Mouse (Mus musculus) lung, postnatal 4 days (tissue): ENCODE measurements at regions not wholly inside any gene's neighbourhood (a gene's known extent, or its start where the extent isn't known, plus 50 kb on each side); places are given as distances from the start of the nearest gene placed in this dataset.
A peak's percentile ranks its signal among the peaks of the same experiment; 100 is the strongest.
"Not testable (repeated sequence)": the region's sequence is repeated elsewhere in the genome, so short reads cannot be mapped to it uniquely, and the experiment has no call there.

Experiments
- DNase-seq, 2 experiments: peaks; one replicate each; pipeline ENCODE4 v3.0.0; 2021

DNA sequence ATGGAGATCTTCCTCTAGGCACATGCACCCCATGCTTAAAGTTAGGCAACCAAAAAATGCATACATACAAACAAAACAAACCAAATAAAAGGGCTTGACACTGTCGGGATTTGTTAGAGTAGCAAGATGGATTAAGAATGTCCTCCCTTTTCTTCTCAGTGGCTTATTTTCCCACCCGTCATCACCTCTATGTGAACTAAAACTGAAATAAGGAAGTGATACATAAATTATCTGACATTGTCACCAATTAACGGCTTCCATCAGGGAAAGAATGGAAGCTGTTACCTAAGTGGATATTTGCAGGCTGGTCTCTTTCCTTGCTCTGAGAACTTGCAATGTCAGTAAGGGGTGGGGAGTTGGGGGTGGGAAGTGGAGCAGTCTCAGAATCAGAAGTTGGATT lies 541.5 kb downstream of the Diaph3 start:
- DNase-seq: no peak

DNA sequence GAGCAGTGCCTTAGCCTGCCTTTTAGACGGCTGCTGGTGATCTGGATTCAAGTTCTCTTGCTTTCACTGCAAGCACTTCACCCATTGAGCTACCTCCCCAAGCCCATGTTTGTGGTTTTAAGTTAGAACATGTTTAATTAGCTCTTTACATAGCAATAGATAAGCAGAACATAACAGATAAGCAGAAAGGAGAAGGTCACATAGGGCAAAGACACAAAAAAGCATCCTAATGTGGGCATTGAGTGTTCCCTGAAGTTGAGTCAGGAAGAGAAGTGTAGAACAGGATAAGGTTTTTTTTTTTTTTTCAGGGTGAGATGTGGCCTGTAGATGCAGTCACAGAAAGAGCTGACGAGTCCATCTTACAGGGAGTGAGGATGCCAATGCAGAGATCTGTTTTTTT lies 552.5 kb downstream of the Diaph3 start:
- DNase-seq: no peak

DNA sequence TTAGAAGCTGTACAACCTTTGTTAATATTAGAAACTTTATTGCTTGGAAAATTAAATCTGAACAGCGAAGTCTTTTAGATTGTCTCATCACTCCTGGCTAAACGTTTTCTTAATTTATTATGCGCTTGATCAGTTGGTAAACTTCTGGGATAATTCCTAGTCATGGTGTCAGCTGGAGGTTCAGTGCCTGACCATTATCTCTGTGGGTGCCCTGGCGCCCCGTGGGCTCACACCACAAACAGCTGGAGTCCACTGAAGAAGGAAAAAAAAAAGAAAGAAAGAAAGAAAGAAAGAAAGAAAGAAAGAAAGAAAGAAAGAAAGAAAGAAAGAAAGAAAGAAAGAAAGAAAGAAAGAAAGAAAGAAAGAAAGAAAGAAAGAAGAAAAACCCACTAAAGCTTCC lies 555.1 kb downstream of the Diaph3 start:
- DNase-seq: not testable (repeated sequence)

DNA sequence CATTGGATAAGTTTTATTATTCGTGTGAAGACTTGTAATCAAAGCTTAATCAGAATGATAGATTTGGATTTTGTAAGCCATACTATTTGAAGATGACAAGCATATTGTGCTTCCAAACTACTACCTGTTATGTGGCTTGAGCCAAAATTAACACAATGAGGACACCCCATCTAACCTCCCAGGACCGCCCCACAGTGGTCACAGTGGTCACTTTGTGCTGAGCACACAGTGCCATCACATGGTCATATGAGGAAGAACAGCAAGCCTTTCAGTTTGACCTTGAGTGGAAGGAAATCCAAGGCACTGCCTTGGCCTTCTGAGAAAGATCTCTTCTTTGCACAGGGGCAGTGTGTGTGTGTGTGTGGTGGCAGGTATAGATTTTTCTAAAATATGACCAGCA lies 578.3 kb downstream of the Diaph3 start:
- DNase-seq: peak; percentile 33 to 53

DNA sequence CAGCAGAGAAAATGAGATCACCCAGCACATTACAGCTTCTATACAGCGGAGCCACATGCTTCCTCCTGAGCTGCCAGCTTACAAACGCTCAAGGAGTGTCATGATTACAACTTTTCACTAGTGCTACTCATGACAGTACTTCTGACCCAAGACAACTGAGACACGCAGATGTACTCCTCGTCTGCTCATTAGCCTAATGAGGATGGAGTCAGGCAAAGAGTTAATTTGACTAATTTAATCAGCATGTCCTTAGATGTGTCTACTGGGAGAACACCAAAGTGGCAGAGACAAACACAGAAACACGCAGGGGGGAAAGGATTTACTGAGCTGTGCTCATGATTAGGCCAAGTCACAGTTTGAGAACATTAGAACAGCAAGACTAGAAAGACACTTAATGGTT lies 603.0 kb downstream of the Diaph3 start:
- DNase-seq: no peak

DNA sequence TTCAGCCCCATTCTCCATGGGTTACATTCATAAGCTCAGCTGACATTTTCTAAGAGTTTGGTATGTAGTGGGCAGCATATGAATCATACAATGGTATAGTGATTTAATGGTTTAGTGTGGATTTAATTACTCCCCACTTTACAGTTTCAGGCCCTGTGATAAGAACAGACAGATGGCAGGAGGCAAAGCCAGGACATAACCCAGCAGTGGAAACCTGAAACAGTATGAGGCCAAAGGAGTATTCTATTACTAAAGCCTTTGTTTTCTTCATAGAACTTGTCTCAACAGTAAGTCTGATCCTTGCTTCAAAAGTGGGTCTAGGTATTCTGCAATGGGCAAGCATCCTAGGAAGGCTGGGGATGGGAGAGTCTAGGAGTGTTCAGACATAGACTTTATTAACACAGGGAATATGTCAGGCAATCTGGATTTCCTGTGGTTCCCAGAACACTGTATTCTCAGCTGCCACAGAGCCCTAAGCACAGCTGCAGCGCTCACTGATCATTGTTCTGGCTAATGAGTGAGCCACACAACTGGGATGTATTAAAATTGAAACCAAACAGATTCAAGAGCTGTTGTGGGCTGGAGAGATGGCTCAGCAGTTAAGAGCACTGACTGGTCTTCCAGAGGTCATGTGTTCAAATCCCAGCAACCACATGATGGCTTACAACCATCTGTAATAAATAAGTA lies 604.6 kb downstream of the Diaph3 start:
- no peak for DNase-seq

DNA sequence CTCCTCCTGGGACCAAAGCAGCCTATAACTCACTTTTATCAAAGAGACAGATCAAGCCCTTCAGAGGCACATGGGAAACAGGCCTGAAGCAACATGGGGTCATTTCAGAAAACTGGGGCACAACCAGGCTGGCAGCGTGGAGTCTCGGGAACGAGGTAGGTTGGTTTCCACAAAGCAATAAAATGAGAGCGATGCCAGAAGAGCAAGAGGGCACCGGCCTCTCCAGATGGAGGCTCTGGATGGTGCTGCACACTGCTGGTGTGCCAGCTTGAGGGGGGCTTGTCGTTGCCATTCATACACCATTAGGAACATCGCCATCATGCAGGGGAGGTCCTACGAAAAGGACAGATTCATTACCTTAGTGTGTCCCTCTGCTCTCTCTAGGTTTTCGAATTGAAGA lies 630.6 kb downstream of the Diaph3 start:
- DNase-seq: no peak

DNA sequence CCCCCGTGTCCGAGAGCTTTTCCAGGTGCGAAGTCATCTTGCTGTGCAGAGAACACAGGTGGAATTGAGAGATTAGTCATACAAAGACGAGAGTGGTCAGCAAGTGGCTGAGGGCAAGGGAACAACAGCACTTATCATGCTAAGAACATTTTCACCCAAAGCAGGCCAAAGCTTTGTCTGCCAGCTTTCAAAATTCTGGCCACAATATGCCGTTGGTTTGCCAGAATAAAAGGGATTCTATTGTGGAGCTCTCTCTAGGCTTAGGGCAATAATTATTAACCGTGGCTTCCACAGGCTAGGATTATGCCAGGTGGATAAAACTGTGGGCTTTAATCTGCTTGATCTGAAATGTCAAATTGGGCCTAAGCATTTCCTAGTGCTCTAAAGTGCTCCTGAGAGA lies 631.3 kb downstream of the Diaph3 start:
- no peak for DNase-seq

DNA sequence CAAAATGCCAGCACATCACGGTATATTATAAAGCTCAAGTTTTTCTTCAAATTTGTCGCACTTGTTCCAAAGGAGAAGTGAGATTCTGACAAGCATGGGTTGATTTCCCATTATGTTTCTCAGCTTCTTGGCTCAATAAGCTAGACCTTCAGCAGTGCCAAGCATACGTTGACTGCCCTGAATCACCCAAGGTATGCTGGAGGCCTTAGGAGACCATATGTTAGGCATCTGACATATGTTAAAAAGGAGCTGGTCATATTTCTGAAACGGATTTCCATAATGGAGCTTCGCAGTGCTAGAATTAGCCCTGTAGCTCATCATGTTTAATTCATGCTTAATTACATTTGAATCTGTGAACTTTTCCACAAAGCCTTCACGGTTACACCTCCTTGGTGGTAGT lies 634.7 kb downstream of the Diaph3 start:
- DNase-seq: no peak

DNA sequence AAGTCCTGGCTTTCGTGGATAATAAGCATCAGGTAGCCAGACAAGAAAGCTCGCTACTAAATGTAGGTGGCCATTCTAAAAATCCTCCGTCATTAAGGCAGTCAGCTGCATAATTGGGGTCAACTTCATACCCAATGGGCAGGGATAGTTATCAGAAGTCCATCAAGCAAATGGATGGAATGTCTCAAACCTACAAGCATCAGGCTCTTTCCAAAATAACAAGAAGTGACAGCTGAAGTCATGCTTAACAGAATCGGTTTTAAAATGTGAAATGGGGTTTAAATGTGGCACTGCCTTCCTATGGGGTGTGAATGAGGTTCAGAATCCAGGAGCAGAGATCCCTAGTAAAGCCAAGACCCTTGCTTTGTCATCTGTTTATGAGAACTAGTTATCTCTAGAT lies 650.2 kb downstream of the Diaph3 start:
- no peak for DNase-seq

DNA sequence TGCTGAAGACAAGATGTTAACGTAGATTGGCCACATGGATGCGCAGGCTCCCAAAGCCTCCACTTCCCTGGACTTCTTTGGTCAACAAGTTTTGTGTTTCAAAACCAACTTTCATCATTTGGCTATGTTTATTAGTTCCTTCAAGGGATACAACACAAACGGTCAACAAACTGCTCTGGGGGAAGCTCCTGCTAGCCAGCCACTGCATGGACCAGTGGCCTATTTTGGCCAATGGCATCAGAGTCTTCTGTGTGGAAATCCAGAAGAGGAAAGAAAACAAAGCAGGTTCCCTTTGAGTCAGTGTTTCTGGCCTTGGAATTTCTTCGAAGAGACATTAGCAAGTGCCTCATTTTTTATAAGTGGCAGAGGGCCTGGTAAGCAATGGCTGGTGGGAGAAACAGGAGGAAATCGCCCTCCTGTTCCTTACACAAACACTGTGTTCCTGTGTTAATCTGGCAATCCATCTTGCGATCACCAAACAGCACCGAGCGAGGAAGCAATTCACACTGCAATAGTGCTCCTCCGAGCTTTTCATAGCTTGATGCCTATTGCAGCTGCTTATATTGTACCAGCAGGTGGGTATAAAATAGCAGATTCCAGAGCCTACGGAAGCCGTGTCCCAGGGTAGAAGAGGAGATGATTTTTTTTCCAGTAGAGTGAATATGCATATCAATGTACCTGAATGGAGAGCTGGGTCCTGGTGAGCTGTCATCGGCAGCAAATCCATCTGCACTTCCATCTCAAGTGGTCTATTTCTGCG lies 651.0 kb downstream of the Diaph3 start:
- peak; percentile 17 to 44 for DNase-seq

DNA sequence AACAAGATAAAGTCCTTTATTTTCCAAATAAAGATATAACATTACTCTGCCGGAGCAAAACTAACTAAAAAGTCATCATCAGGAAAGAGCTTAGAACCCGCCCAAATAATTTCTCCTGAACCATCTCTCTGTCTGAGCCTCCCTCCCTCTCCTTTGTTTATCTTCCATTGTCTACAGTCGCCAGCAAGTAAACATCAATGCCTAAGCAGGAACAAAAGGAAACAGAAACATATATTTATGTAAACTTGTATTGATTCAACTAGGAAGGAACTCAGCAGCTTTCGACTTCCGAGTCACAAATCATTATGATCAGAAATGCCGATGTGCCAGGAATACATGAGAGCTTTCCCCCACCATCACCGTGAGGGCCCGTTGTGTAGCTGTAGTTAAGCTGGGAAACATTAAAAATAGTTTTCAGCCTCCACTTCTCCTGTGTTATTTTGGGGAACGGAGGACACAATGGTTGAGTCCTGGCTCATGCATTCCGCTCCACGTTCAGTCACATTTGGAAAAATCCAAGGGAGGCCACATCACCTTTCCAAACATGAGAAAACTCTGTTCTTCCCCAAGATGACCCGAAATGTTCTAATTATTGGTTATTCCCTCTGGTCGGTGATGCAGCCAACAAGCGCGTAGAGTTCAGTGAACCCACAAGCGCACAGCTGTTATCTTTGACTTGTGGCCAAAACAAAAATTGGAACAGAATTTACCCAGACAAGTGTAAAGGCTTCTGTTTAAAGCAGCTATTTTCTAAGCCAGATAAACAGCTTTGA lies 651.8 kb downstream of the Diaph3 start:
- DNase-seq: peak; percentile 14 to 39

DNA sequence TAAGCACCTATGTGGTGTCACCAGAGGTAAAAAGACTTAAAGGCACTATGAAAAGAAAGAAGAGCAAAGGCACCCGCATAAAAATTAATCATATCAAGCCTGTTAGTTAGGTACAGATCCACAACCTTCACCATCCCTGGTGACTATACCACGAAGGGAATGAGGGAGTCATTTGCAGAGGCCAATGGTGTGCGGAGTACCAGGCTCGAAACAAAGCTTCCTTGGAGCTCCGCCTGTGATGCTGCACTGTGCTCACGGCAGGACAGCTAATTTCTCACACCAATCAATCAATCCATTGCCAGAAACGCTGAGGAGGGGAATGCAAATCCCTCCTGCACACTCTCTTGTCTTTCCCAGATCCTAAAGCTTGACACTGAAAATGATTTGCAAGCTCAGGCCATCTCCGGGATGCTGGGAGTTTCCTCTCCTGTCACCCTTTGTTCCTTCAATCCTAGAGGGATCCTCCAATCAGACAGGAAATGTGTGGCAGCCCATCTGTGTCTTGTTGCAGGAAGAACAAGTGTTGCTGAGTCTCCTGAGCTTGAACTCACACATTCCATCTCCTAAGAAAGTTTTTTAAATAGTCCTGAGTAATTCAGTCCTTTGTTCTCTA lies 653.6 kb downstream of the Diaph3 start:
- DNase-seq: no peak

DNA sequence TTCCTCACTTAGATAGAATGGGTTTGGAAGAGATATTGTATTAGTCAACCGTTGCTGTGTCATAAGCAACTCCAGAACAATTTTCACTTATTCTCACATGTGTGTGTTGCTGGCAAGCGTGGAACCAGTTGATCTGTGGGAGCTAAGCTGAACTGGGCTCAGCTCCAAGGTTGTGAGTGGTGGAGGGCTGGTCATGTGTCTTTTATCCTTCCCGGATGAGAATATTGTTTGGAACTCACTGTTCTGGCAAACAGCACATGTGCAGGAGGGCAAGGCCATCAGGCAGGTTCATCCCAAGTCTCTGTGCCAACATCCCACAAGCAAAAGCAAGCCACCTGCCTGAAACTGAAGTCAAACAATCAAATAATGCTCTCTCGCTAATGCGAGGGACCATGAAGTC lies 656.8 kb downstream of the Diaph3 start:
- DNase-seq: peak in 1 of 2 experiments; percentile 27

DNA sequence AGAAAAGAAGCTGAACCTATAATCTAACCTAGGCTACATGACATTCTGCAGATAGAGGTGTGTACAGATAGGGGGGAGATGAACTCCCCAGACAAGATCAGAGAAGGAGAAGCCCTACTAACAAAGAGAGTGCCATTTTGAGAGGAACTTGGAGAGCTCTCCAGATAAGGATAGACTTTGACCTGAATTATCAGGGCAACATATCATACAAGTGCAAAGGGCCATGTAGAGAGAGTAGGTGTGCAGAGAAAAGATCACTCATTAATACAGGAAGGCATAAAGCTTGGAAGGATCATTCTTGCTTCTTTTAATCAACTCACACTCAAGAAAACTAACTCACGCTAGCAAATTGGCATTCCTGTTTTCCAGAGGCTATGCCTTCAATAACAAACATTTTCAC lies 667.4 kb downstream of the Diaph3 start:
- no peak for DNase-seq

DNA sequence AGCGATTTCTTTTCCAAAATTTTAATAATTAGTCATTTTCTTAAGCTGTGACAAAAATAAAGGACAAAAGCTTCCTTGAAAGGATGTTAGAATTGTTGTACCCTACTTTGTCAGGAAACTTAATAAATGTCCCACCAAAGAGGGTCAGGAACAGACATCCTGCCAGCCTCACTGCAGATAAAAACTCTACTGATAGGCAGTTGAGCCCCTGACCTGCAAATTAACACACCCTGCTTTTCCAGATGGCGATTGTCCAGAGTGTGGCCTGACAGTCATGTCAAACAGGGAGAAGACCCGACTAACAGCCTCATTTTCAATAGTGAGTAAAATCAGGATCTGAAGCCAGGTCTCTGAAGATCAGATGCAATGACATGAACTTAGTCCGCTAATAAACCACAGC lies 670.6 kb downstream of the Diaph3 start:
- no peak for DNase-seq

DNA sequence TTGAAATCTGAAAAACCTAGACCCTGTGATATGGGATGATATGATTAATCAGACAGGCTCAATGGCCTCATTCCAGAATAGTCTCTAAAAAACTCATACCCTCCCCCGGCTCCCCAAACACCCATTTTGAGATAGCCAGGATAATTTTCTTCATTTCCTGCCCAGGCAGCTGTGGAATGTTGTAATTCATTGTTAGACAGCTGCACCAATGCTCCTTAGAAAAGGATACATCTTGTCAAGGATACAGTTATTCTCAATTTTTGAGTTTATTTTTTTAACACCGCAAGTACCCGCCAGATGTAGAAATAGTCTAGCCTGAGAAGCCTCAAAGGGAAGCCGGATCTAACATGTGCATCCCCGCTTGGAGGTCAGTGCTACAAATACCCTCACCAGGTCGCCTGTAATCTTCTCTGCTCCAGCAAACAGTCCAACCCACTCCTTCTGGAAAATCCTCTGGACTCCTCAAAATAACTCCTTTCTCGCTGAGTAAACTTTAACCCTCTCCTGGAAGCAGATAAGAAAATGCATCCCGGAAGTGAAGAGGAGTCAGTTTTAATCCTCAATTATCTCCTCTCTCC lies 673.1 kb downstream of the Diaph3 start:
- no peak for DNase-seq

DNA sequence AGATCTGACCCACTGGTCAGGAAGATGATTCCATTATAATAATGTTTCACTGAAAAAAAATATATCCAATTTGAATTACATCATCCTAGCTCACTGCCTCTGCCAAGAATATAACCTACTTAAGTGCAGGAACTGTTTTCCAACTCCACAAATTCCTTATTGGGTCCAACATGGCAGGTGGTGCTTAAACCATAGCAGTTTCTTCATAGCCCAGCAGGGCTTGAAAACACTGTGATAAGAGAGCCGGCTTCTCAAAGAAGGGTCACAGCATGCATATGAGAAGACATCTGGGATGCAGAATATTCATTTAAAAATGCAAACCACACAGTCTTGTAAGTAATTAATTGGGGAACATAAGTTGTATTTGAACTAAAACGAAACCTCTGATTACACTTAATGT lies 677.6 kb downstream of the Diaph3 start:
- no peak for DNase-seq

DNA sequence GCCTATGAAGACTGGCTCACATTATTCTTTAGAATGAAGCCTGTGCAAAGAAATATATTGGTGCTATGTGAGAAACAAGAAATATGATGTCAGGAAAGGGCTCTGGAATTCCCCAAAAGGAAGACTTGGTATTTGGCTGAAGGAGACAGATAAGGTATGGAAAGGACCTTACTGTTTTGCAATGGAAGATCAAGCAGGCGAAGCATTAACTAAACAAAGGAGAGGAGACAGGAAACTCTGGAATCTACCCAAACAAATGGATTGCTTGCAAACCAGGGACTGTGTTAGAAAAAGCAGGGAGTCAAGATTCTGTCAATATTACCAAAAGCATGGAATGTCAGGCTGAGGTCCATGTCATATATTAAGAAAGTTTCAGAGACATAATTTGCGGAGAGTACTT lies 687.9 kb downstream of the Diaph3 start:
- no peak for DNase-seq

DNA sequence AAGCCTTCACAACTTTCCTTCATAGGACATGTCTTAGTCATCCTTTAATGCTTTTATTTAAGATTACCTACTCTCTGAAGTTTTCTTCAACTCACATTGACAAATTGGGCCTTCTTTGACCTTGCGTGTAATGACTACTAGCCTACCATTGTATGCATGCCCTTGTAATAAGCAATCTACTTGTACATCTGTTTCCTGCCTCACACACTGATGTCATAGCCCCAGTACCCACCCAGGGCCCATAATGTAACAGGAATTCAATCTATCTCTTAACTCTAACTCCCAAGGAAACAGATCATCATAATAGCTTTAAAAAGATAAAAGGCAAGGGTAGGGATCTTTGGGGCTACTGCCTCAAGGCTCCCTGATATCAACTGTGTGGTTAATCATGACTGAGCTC lies 690.4 kb downstream of the Diaph3 start:
- DNase-seq: peak; percentile 15 to 30

DNA sequence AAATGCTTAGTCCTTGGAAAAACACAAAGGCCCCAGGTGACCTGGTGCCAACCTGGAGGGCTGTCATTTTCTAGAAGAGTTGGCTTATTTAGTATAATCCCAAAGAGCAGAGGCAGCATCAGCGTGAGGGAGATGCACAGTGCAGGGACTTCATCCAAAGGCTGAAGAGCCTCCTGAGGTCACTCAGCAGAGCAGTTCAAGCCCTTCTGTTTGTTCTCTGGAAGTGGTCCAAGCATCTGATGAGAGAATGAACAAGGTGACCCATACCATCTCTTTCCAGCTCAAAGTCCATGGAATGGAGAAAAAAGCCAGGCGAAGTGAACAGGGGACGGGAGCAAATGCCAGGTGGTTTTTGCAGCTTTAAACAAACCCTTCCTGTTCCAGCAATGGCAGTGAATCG lies 695.9 kb downstream of the Diaph3 start:
- DNase-seq: no peak

DNA sequence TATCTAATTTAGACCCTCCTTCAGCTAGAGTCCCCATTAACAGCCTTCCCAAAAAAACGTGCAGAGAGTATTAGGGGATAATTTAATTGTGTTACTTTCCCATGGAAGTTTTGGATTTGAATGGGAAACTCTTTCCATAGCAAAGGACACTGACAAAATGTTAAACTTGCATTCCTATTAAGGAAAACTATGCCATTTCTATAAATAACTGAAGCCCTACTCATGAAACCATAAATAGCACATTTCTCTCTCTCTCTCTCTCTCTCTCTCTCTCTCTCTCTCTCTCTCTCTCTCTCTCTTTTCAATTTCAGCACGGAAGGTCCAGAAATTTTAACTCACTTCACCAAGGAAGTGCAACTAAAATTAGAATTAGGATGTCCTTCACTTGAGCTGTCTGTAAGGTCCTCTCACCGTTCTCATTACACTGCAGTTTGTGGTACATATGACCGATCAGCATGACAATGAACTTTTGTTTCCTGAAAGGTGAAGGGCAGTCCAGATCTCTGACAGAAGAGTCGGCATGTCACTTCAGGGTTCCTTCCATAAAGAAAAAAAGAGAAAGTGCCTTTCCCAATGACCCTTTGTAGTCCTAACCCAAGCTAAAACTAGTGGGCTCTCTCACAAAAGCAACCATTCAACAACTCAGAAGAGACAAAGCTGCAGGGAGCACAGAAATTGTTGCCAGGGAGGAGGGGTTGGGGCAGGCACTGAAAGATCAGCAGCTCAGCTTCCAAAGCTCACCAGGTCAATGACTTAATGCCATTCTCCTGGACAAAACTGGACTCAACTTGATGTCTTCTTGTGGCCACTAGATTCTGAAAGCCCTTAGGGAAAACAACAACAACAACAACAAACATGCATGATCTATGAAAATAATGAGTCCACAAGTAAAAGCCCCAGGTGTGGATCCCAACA lies 696.9 kb downstream of the Diaph3 start:
- no peak for DNase-seq
